In the genomic region with DNA sequence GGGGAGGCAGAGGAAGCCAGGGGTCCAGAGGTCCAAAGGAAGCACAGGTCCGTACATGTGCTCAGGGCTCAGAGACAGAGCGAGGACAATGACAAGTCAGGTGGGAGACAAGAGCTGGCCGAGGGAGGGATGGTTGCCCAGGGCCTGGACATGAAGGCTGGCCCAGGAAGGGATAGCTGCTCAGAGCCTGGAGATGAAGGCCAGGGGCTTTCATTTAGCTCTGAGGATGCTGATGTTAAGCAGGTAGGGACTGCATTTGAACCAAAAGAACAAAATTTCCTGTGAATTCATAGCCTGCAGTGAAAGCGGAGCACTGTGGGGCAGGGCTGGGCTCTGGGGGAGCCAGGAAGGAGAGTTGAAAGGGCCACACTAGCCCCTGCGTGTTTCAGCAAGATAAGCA, we compare ENCODE assay signal across 14 mouse cellular contexts. TPM values are rescaled to one million over a fixed set of nuclear protein-coding genes. Genes with fewer than 3 reads are reported as not detected.
DNase-seq lines count a peak whose midpoint lies in the region; ATAC-seq and TF ChIP-seq lines count a peak whose summit lies in the region.
"Had no signal": no experiment of that assay in that cellular context is flagged by ENCODE, and none has a peak within 500 bp of the region (broad histone marks: within the 10 kb centered on the region; RNA-seq: fewer than 3 reads in every experiment).

No protein-coding gene starts in this region.

- WGBS in heart, embryonic 12.5 days = 54% methylated on average over 5 of the region's 5 CpGs
- 64% methylated on average over 5 of the region's 5 CpGs for WGBS in lung, adult 2 months
- 69% methylated on average over 5 of the region's 5 CpGs for WGBS in intestine, embryonic 16.5 days
- 67% methylated on average over 5 of the region's 5 CpGs for WGBS in stomach, embryonic 15.5 days

- TF ChIP-seq CTCF in lung, adult 2 months (IDR thresholded peaks at IDR 0.05; ENCODE audit: insufficient read depth, low read length) = no peak

- H3K9me3 ChIP-seq in heart, embryonic 12.5 days (replicated peaks) = no peaks in the 10 kb centered on the region
- no peaks in the 10 kb centered on the region for H3K9me3 ChIP-seq in intestine, embryonic 16.5 days (ENCODE audit: control insufficient read depth, low read length)
- no peaks in the 10 kb centered on the region for H3K9me3 ChIP-seq in stomach, embryonic 15.5 days

- TF ChIP-seq POLR2A in lung, adult 2 months (IDR thresholded peaks at IDR 0.05; ENCODE audit: borderline replicate concordance, extremely low read depth, low read depth, low read length) = no peak

- H3K4me3 ChIP-seq in heart, embryonic 12.5 days = peak overlapping the region; percentile 1; the same call in 1 of the 2 replicates
- peak overlapping the region; percentile 60 for H3K4me3 ChIP-seq in lung, adult 2 months (replicated peaks; ENCODE audit: extremely low read depth, low read depth, low read length)
- H3K4me3 ChIP-seq in intestine, embryonic 16.5 days (ENCODE audit: low read length) = peak overlapping the region; percentile 26
- H3K4me3 ChIP-seq in stomach, embryonic 15.5 days (replicated peaks) = no peak overlapping the region; the same call in 1 of the 2 replicates

- no peaks in the 10 kb centered on the region for H3K36me3 ChIP-seq in heart, embryonic 12.5 days
- no peaks in the 10 kb centered on the region for H3K36me3 ChIP-seq in intestine, embryonic 16.5 days (ENCODE audit: control insufficient read depth, insufficient read depth, low read length)
- no peaks in the 10 kb centered on the region for H3K36me3 ChIP-seq in stomach, embryonic 15.5 days

- H3K9ac ChIP-seq in heart, embryonic 12.5 days = no peak overlapping the region
- peak overlapping the region; percentile 30 for H3K9ac ChIP-seq in intestine, embryonic 16.5 days (ENCODE audit: low read depth, low read length)
- H3K9ac ChIP-seq in stomach, embryonic 15.5 days = no peak overlapping the region
- H3K9ac ChIP-seq: forebrain, postnatal 0 days had no signal

- no peak for DNase-seq in heart, adult 9 months (ENCODE audit: low spot score in 2 of 2)
- DNase-seq in lung, adult 2 months = no peak
- DNase-seq in lung, postnatal 10 days = no peak
- no peak for DNase-seq in layer of hippocampus, adult 18-20 months (ENCODE audit: low spot score in 2 of 2)
- DNase-seq: adrenal gland, postnatal 25 days; cerebellum, adult 18-20 months; forebrain, postnatal 0 days; lung, postnatal 14 days had no signal

- H3K27me3 ChIP-seq in heart, embryonic 12.5 days (replicated peaks) = peaks cover 12% of the 10 kb centered on the region
- H3K27me3 ChIP-seq in intestine, embryonic 16.5 days (replicated peaks; ENCODE audit: control insufficient read depth, insufficient read depth, low read length) = no peaks in the 10 kb centered on the region; the same call in 1 of the 2 replicates
- no peaks in the 10 kb centered on the region for H3K27me3 ChIP-seq in stomach, embryonic 15.5 days (replicated peaks)

- H3K4me1 ChIP-seq in heart, embryonic 12.5 days (replicated peaks) = peaks cover 50% of the 10 kb centered on the region
- H3K4me1 ChIP-seq in lung, adult 2 months (ENCODE audit: control insufficient read depth, insufficient read depth, low read length) = peaks cover 10% of the 10 kb centered on the region; the same call in 1 of the 2 replicates
- H3K4me1 ChIP-seq in intestine, embryonic 16.5 days (ENCODE audit: control insufficient read depth, insufficient read depth, low read length) = peaks cover 9% of the 10 kb centered on the region; the same call in 1 of the 2 replicates
- H3K4me1 ChIP-seq in stomach, embryonic 15.5 days = peaks cover 16% of the 10 kb centered on the region; the same call in 1 of the 2 replicates

- peak overlapping the region; percentile 93 for H3K4me2 ChIP-seq in heart, embryonic 12.5 days
- H3K4me2 ChIP-seq in intestine, embryonic 16.5 days (ENCODE audit: low read depth, low read length) = peak overlapping the region; percentile 90
- peak overlapping the region; percentile 91 for H3K4me2 ChIP-seq in stomach, embryonic 15.5 days

- H3K27ac ChIP-seq in heart, embryonic 12.5 days (ENCODE audit: poor library complexity, severe bottlenecking) = no peak overlapping the region
- H3K27ac ChIP-seq in intestine, embryonic 16.5 days (ENCODE audit: low read length) = no peak overlapping the region
- no peak overlapping the region for H3K27ac ChIP-seq in stomach, embryonic 15.5 days

- ATAC-seq in heart, embryonic 12.5 days (ENCODE audit: insufficient number of reproducible peaks, low FRiP score) = no peak
- ATAC-seq in intestine, embryonic 16.5 days = no peak
- ATAC-seq in stomach, embryonic 15.5 days (ENCODE audit: insufficient read depth, low FRiP score, low read depth) = no peak
- no peak for ATAC-seq in activated CD4-positive, CD25-positive, alpha-beta regulatory T cell, adult 4 months
- ATAC-seq: forebrain, postnatal 0 days had no signal

RNA-seq across cellular contexts. Expression of a gene that starts 3.2 kb away (rescaled TPM):
- 7.5 TPM in 2 replicates for polyA plus RNA-seq in heart, embryonic 12.5 days (2016; fragmentation: Nextera tagmentation; extraction: Ambion mirVana)
- 38.4 and 49.3 TPM in 2 replicates for polyA plus RNA-seq in lung, adult 2 months (2012; rRNA removed)
- polyA plus RNA-seq in intestine, embryonic 16.5 days (2015; fragmentation: Nextera tagmentation; extraction: Ambion mirVana) = 11.3 and 13.7 TPM in 2 replicates
- polyA plus RNA-seq in stomach, embryonic 15.5 days (2015; fragmentation: Nextera tagmentation; extraction: Ambion mirVana) = 9.8 TPM in 2 replicates
- 1 to 10 TPM; 1.6 to 2.5 TPM for total RNA-seq in layer of hippocampus, adult 18-20 months (2021)
- polyA plus RNA-seq in activated CD4-positive, CD25-positive, alpha-beta regulatory T cell, adult 4 months (2017; shearing (Covaris generic)) = 10 to 100 TPM; 57.2 to 89.2 TPM

RNA-seq across cellular contexts. Expression of a gene that starts 52.1 kb away (rescaled TPM):
- polyA plus RNA-seq in heart, embryonic 12.5 days (2016; fragmentation: Nextera tagmentation; extraction: Ambion mirVana) = not detected in 2 replicates
- polyA plus RNA-seq in lung, adult 2 months (2012; rRNA removed) = 0.04 TPM in 1 of 2 replicates, not detected in the other
- polyA plus RNA-seq in intestine, embryonic 16.5 days (2015; fragmentation: Nextera tagmentation; extraction: Ambion mirVana) = 2.2 and 3.7 TPM in 2 replicates
- polyA plus RNA-seq in stomach, embryonic 15.5 days (2015; fragmentation: Nextera tagmentation; extraction: Ambion mirVana) = 0.09 TPM in 1 of 2 replicates, not detected in the other
- total RNA-seq in layer of hippocampus, adult 18-20 months (2021) = not detected
- not detected for polyA plus RNA-seq in activated CD4-positive, CD25-positive, alpha-beta regulatory T cell, adult 4 months (2017; shearing (Covaris generic))
- total RNA-seq: adrenal gland, postnatal 25 days; forebrain, postnatal 0 days; left cerebral cortex, adult 18-20 months had no signal
- polyA plus RNA-seq: embryonic facial prominence, embryonic 11.5 days; forebrain, postnatal 0 days had no signal
